Mouse (Mus musculus): Measurements from ENCODE around the gene Gpr146. TPM values are rescaled to one million over a fixed set of nuclear protein-coding genes. Genes with fewer than 3 reads are reported as not detected.
"Not testable (repeated sequence)": the region's sequence is repeated elsewhere in the genome, so short reads cannot be mapped to it uniquely, and the experiment has no call there.

Gpr146 gene
- 2.3 and 2.5 TPM in 2 replicates for polyA plus RNA-seq (2015; fragmentation: Nextera tagmentation; extraction: Ambion mirVana)

- Histone ChIP-seq H3K4me1 (ENCODE audit: control insufficient read depth, insufficient read depth, low read length) (peaks cover 54% of the 10 kb centered on the region), H3K36me3 (ENCODE audit: control insufficient read depth, insufficient read depth, low read length) (no peaks in the 10 kb centered on the region), H3K27me3 (replicated peaks; ENCODE audit: control insufficient read depth, insufficient read depth, low read length) (no peaks in the 10 kb centered on the region), H3K4me2 (ENCODE audit: low read depth, low read length) (no peak within 1 kb of the TSS), H3K4me3 (ENCODE audit: low read length) (no peak within 1 kb of the TSS), H3K27ac (ENCODE audit: low read length) (peak within 1 kb of the TSS; percentile 76), H3K9ac (ENCODE audit: low read depth, low read length) (peak within 1 kb of the TSS; percentile 48; the same call in 1 of the 2 replicates), H3K9me3 (ENCODE audit: control insufficient read depth, low read length) (no peaks in the 10 kb centered on the region)
- 63% methylated on average over 18 of the region's 18 CpGs for WGBS
- no peak for ATAC-seq
These were observed at the start of gene Gpr146 for GRCm38 (mm10) chr5:139377468-139378270. Gene Gpr146, plus strand, starts transcription at chr5:139377697.

GRCm38 (mm10) chr5:139330766-139331165, 46.7 kb upstream of the Gpr146 start:
- Histone ChIP-seq H3K27ac (ENCODE audit: low read length) (no peak overlapping the region), H3K9ac (ENCODE audit: low read depth, low read length) (0 out of 2 replicates have a peak overlapping the region, but pooled peaks have one; percentile 37), H3K9me3 (ENCODE audit: control insufficient read depth, low read length) (no peaks in the 10 kb centered on the region), H3K4me3 (ENCODE audit: low read length) (no peak overlapping the region), H3K4me2 (ENCODE audit: low read depth, low read length) (no peak overlapping the region), H3K36me3 (ENCODE audit: control insufficient read depth, insufficient read depth, low read length) (peaks cover 5% of the 10 kb centered on the region; the same call in 1 of the 2 replicates), H3K4me1 (ENCODE audit: control insufficient read depth, insufficient read depth, low read length) (peaks cover 11% of the 10 kb centered on the region), H3K27me3 (replicated peaks; ENCODE audit: control insufficient read depth, insufficient read depth, low read length) (0 out of 2 replicates have a peak, but pooled peaks cover 3% of the 10 kb centered on the region)
- WGBS: 68% methylated on average over 7 of the region's 7 CpGs
- ATAC-seq: no peak

- Histone ChIP-seq H3K36me3 (ENCODE audit: control insufficient read depth, insufficient read depth, low read length) (peaks cover 6% of the 10 kb centered on the region; the same call in 1 of the 2 replicates), H3K4me3 (ENCODE audit: low read length) (no peak overlapping the region), H3K27me3 (replicated peaks; ENCODE audit: control insufficient read depth, insufficient read depth, low read length) (no peaks in the 10 kb centered on the region), H3K9ac (ENCODE audit: low read depth, low read length) (peak overlapping the region; percentile 48), H3K4me2 (ENCODE audit: low read depth, low read length) (no peak overlapping the region), H3K4me1 (ENCODE audit: control insufficient read depth, insufficient read depth, low read length) (peaks cover 8% of the 10 kb centered on the region), H3K27ac (ENCODE audit: low read length) (peak overlapping the region; percentile 95), H3K9me3 (ENCODE audit: control insufficient read depth, low read length) (no peaks in the 10 kb centered on the region)
- ATAC-seq: peak; percentile 51
- 13% methylated on average over 8 of the region's 8 CpGs for WGBS
These were observed 45.8 kb upstream of the Gpr146 start for GRCm38 (mm10) chr5:139331742-139332141.

GRCm38 (mm10) chr5:139332590-139333272, 44.8 kb upstream of the Gpr146 start:
- Histone ChIP-seq H3K4me2 (ENCODE audit: low read depth, low read length) (peak overlapping the region; percentile 41), H3K27ac (ENCODE audit: low read length) (peak overlapping the region; percentile 95), H3K4me3 (ENCODE audit: low read length) (no peak overlapping the region; the same call in 1 of the 2 replicates), H3K9me3 (ENCODE audit: control insufficient read depth, low read length) (no peaks in the 10 kb centered on the region), H3K4me1 (ENCODE audit: control insufficient read depth, insufficient read depth, low read length) (peaks cover 8% of the 10 kb centered on the region), H3K27me3 (replicated peaks; ENCODE audit: control insufficient read depth, insufficient read depth, low read length) (no peaks in the 10 kb centered on the region), H3K9ac (ENCODE audit: low read depth, low read length) (peak overlapping the region; percentile 60), H3K36me3 (ENCODE audit: control insufficient read depth, insufficient read depth, low read length) (peaks cover 11% of the 10 kb centered on the region; the same call in 1 of the 2 replicates)
- 76% methylated on average over 8 of the region's 8 CpGs for WGBS
- ATAC-seq: peak; percentile 93

- peak overlapping the region; percentile 60 for H3K9ac ChIP-seq (ENCODE audit: low read depth, low read length)
- ATAC-seq: no peak
- peak overlapping the region; percentile 94 for H3K27ac ChIP-seq (ENCODE audit: low read length)
- H3K4me2 ChIP-seq (ENCODE audit: low read depth, low read length): peak overlapping the region; percentile 41
- peaks cover 11% of the 10 kb centered on the region; the same call in 1 of the 2 replicates for H3K36me3 ChIP-seq (ENCODE audit: control insufficient read depth, insufficient read depth, low read length)
- 72% methylated on average over 16 of the region's 16 CpGs for WGBS
- H3K4me3 ChIP-seq (ENCODE audit: low read length): no peak overlapping the region; the same call in 1 of the 2 replicates
- peaks cover 13% of the 10 kb centered on the region for H3K4me1 ChIP-seq (ENCODE audit: control insufficient read depth, insufficient read depth, low read length)
- H3K9me3 ChIP-seq (ENCODE audit: control insufficient read depth, low read length): no peaks in the 10 kb centered on the region
- no peaks in the 10 kb centered on the region for H3K27me3 ChIP-seq (replicated peaks; ENCODE audit: control insufficient read depth, insufficient read depth, low read length)
These were observed 44.0 kb upstream of the Gpr146 start for GRCm38 (mm10) chr5:139333301-139334013.

- ATAC-seq; H3K27ac ChIP-seq (ENCODE audit: low read length); H3K4me3 ChIP-seq (ENCODE audit: low read length); H3K9me3 ChIP-seq (ENCODE audit: control insufficient read depth, low read length); H3K27me3 ChIP-seq (replicated peaks; ENCODE audit: control insufficient read depth, insufficient read depth, low read length); H3K9ac ChIP-seq (ENCODE audit: low read depth, low read length); H3K4me2 ChIP-seq (ENCODE audit: low read depth, low read length): not testable (repeated sequence)
- 87% methylated on average over 10 of the region's 10 CpGs for WGBS
- H3K4me1 ChIP-seq (ENCODE audit: control insufficient read depth, insufficient read depth, low read length): peaks cover 17% of the 10 kb centered on the region
- peaks cover 12% of the 10 kb centered on the region for H3K36me3 ChIP-seq (ENCODE audit: control insufficient read depth, insufficient read depth, low read length)
These were observed 43.1 kb upstream of the Gpr146 start for GRCm38 (mm10) chr5:139334394-139334793.

GRCm38 (mm10) chr5:139335634-139336033, 41.9 kb upstream of the Gpr146 start:
- H3K4me3 ChIP-seq (ENCODE audit: low read length): no peak overlapping the region
- H3K9ac ChIP-seq (ENCODE audit: low read depth, low read length): no peak overlapping the region
- H3K4me1 ChIP-seq (ENCODE audit: control insufficient read depth, insufficient read depth, low read length): peaks cover 17% of the 10 kb centered on the region
- no peak overlapping the region for H3K27ac ChIP-seq (ENCODE audit: low read length)
- no peaks in the 10 kb centered on the region for H3K27me3 ChIP-seq (replicated peaks; ENCODE audit: control insufficient read depth, insufficient read depth, low read length)
- no peaks in the 10 kb centered on the region for H3K9me3 ChIP-seq (ENCODE audit: control insufficient read depth, low read length)
- WGBS: 94% methylated on average over 4 of the region's 4 CpGs
- peaks cover 24% of the 10 kb centered on the region for H3K36me3 ChIP-seq (ENCODE audit: control insufficient read depth, insufficient read depth, low read length)
- no peak for ATAC-seq
- H3K4me2 ChIP-seq (ENCODE audit: low read depth, low read length): no peak overlapping the region

- no peak overlapping the region for H3K4me2 ChIP-seq (ENCODE audit: low read depth, low read length)
- peak overlapping the region; percentile 85 for H3K27ac ChIP-seq (ENCODE audit: low read length)
- ATAC-seq: 0 out of 2 replicates have a peak, but pooled peaks have one; percentile 11
- H3K4me1 ChIP-seq (ENCODE audit: control insufficient read depth, insufficient read depth, low read length): peaks cover 8% of the 10 kb centered on the region; the same call in 1 of the 2 replicates
- no peaks in the 10 kb centered on the region for H3K27me3 ChIP-seq (replicated peaks; ENCODE audit: control insufficient read depth, insufficient read depth, low read length)
- H3K4me3 ChIP-seq (ENCODE audit: low read length): no peak overlapping the region
- H3K9me3 ChIP-seq (ENCODE audit: control insufficient read depth, low read length): no peaks in the 10 kb centered on the region
- WGBS: 73% methylated on average over 13 of the region's 13 CpGs
- peaks cover 29% of the 10 kb centered on the region for H3K36me3 ChIP-seq (ENCODE audit: control insufficient read depth, insufficient read depth, low read length)
- peak overlapping the region; percentile 35; the same call in 1 of the 2 replicates for H3K9ac ChIP-seq (ENCODE audit: low read depth, low read length)
These were observed 39.6 kb upstream of the Gpr146 start for GRCm38 (mm10) chr5:139337826-139338370.
